Mouse (Mus musculus) common myeloid progenitor, adult 5-6 weeks (primary cell): ENCODE results near the gene Hist1h2bg. TPM values are rescaled to one million over a fixed set of nuclear protein-coding genes. Genes with fewer than 3 reads are reported as not detected.
A peak's percentile ranks its signal among the peaks of the same experiment; 100 is the strongest.

Experiments used
- ATAC-seq: replicated peaks from 2 replicates; pipeline ENCODE4 v1.8.0; 2016; ENCODE audit warnings: low read depth, mild to moderate bottlenecking, moderate TSS enrichment, inconsistent platforms; ENCODE audit not compliant: poor library complexity, severe bottlenecking
- total RNA-seq: library from RNA; stranded (forward); fragments of 200-1000, 187-1606 nt; gene quantifications from 2 replicates; pipeline ENCODE4 v1.2.3, GENCODE M21; 2017

Hist1h2bg gene
- total RNA-seq, 1 experiment from 2014 or later = 1,586 TPM

GRCm38 (mm10) chr13:23609209-23609608, 38.0 kb downstream of the Hist1h2bg start:
- ATAC-seq = peak; percentile 60; the same call in 1 of the 2 replicates

GRCm38 (mm10) chr13:23609844-23610243, 38.6 kb downstream of the Hist1h2bg start:
- ATAC-seq = no peak

GRCm38 (mm10) chr13:23610393-23610792, 39.2 kb downstream of the Hist1h2bg start:
- no peak for ATAC-seq

- ATAC-seq = no peak
Measured at GRCm38 (mm10) chr13:23611638-23612037, 40.4 kb downstream of the Hist1h2bg start.

- no peak for ATAC-seq
Measured at GRCm38 (mm10) chr13:23620056-23620732, 49.0 kb downstream of the Hist1h2bg start.

- ATAC-seq = peak; percentile 54
Measured at GRCm38 (mm10) chr13:23620733-23621531, 49.7 kb downstream of the Hist1h2bg start, which contains the start of gene Hist1h2be. Gene Hist1h2be (minus strand): TSS chr13:23621124.

Other genes starting within 250 kb of the Hist1h2bg start
- 42.1 and 57.3 TPM in 2 replicates for gene Zfp322a, start 202.2 kb upstream of the Hist1h2bg start, total RNA-seq
- gene Abt1, start 147.5 kb upstream of the Hist1h2bg start, total RNA-seq = 14.7 and 15.6 TPM in 2 replicates
- gene Btn1a1, start 105.5 kb upstream of the Hist1h2bg start, total RNA-seq = not detected in 2 replicates
- gene Btn2a2, start 82.5 kb upstream of the Hist1h2bg start, total RNA-seq = not detected in 2 replicates
- 1,499 and 1,774 TPM in 2 replicates for gene Hist1h4h, start 40.3 kb upstream of the Hist1h2bg start, total RNA-seq
- 1,142 and 1,285 TPM in 2 replicates for gene Hist1h2af, start 37.5 kb upstream of the Hist1h2bg start, total RNA-seq
- 199 and 205 TPM in 2 replicates for gene Hist1h3g, start 36.0 kb upstream of the Hist1h2bg start, total RNA-seq
- 91.4 and 108 TPM in 2 replicates for gene Hist1h2bh, start 28.0 kb upstream of the Hist1h2bg start, total RNA-seq
- 186 and 196 TPM in 2 replicates for gene Hist1h3f, start 27.3 kb upstream of the Hist1h2bg start, total RNA-seq
- 2,800 and 2,993 TPM in 2 replicates for gene Hist1h4f, start 19.7 kb upstream of the Hist1h2bg start, total RNA-seq
- gene Hist1h1d, start 18.1 kb upstream of the Hist1h2bg start, total RNA-seq = 92.5 and 96.4 TPM in 2 replicates
- gene Hist1h3e, start 9.0 kb upstream of the Hist1h2bg start, total RNA-seq = 574 and 671 TPM in 2 replicates
- gene Hist1h2ae, start 176 bp upstream of the Hist1h2bg start, total RNA-seq = 336 and 401 TPM in 2 replicates
- gene Hist1h2bf, start 2.8 kb downstream of the Hist1h2bg start, total RNA-seq = 558 and 569 TPM in 2 replicates
- gene Hist1h2ad, start 3.0 kb downstream of the Hist1h2bg start, total RNA-seq = 127 and 293 TPM in 2 replicates
- gene Hist1h3d, start 4.4 kb downstream of the Hist1h2bg start, total RNA-seq = 98.2 and 137 TPM in 2 replicates
- 1,514 and 1,667 TPM in 2 replicates for gene Hist1h4d, start 10.2 kb downstream of the Hist1h2bg start, total RNA-seq
- 92.7 and 94.2 TPM in 2 replicates for gene Hist1h2be, start 49.7 kb downstream of the Hist1h2bg start, total RNA-seq
- 314 and 326 TPM in 2 replicates for gene Hist1h1e, start 51.2 kb downstream of the Hist1h2bg start, total RNA-seq
- gene Hist1h2ac, start 112.6 kb downstream of the Hist1h2bg start, total RNA-seq = 114 and 119 TPM in 2 replicates
- 224 and 276 TPM in 2 replicates for gene Hist1h2bc, start 112.8 kb downstream of the Hist1h2bg start, total RNA-seq
- gene Hist1h1t, start 124.4 kb downstream of the Hist1h2bg start, total RNA-seq = 0.55 and 3.1 TPM in 2 replicates
- 434 and 555 TPM in 2 replicates for gene Hist1h4c, start 127.1 kb downstream of the Hist1h2bg start, total RNA-seq
- gene Hfe, start 139.5 kb downstream of the Hist1h2bg start, total RNA-seq = 3.6 and 4.3 TPM in 2 replicates
- 753 and 796 TPM in 2 replicates for gene Hist1h1c, start 167.4 kb downstream of the Hist1h2bg start, total RNA-seq
- gene Hist1h3c, start 174.2 kb downstream of the Hist1h2bg start, total RNA-seq = 801 and 823 TPM in 2 replicates
- gene Hist1h2bb, start 175.3 kb downstream of the Hist1h2bg start, total RNA-seq = 2,989 and 3,536 TPM in 2 replicates
- gene Hist1h2ab, start 179.7 kb downstream of the Hist1h2bg start, total RNA-seq = 2,765 and 2,805 TPM in 2 replicates
- 689 and 718 TPM in 2 replicates for gene Hist1h3b, start 180.9 kb downstream of the Hist1h2bg start, total RNA-seq
- gene Hist1h4b, start 185.6 kb downstream of the Hist1h2bg start, total RNA-seq = 676 and 902 TPM in 2 replicates
- 597 and 703 TPM in 2 replicates for gene Hist1h4a, start 189.8 kb downstream of the Hist1h2bg start, total RNA-seq
- gene Hist1h3a, start 191.0 kb downstream of the Hist1h2bg start, total RNA-seq = 599 and 655 TPM in 2 replicates
- 2,071 and 2,536 TPM in 2 replicates for gene Hist1h1a, start 192.3 kb downstream of the Hist1h2bg start, total RNA-seq
- not detected in 2 replicates for gene Trim38, start 198.5 kb downstream of the Hist1h2bg start, total RNA-seq
- gene Slc17a2, start 235.6 kb downstream of the Hist1h2bg start, total RNA-seq = not detected in 2 replicates